Mouse (Mus musculus): Measurements from ENCODE around the gene Gli1.

DNA sequence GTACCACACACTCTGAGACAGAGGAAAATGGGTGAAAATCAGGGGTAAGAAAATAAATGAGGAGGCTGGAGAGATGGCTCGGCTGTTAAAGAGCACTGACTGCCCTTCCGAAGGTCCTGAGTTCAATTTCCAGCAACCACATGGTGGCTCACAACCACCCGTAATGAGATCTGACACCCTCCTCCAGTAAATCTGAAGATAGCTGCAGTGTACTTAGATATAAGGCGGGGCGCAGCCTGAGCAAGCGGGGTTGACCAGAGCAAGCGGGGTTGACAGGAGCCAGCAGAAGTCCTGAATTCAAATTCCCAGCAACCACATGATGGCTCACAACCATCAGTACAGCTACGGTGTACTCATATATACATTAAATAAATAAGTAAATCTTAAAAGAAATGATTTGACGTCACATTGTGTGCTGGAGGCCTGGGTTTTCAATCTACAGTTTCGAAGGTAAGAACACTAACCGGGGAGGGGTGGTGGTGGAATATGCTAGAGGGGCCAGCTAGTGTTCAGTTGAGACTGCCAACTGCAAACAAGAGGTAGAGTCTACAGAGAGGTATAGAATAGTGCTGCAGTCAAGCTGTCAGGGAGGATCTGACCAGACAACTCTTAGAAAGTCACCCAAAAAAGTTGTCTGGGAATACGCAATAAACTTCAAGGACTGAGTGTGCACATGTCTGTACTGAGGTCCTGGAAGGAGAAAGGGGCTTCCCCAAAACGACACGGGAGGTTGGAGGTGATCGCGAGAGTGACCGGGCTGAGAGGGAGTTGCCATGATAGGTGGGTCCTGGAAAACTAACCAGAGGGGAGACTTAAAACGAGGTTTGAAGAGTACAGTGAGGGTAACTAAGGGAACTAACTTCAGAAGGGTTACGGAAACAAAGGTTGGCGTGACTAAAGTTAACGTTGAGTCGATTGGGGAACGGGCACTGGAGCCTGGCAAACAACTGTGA is 31.0 kb downstream of the Gli1 start:
- TF ChIP-seq GATA1 (IDR thresholded peaks at IDR 0.05; ENCODE audit: low read length) = no peak
- no peak for TF ChIP-seq TAL1 (IDR thresholded peaks at IDR 0.05; ENCODE audit: low read length)
